Mouse (Mus musculus): ENCODE results near the gene Akap2.

Gene Akap2

DNA sequence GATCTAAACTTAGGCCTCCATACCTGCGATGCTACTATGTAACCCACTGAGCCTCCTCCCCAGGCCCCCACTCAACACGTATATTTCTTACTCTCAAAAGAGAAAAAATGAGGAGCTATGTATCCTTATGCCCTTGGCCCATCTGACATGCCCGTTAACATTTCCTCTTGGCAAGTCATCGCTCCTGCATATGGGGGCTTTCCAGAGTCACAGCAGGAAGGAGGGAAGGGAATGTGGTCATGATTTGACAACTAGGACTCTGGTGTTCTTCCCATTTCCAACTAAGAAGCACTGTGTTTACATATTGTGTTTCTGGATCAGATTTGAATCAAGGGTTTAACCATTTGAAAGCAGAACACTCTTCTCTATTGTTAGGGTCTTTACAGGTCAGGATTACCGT lies 15.9 kb upstream of the Akap2 start:
- no peak for DNase-seq (ENCODE audit: low read depth, low spot score)

GRCm38 (mm10) chr4:57703574-57704470 lies 13.6 kb upstream of the Akap2 start:
- DNase-seq (ENCODE audit: low read depth, low spot score), result no peak

DNA sequence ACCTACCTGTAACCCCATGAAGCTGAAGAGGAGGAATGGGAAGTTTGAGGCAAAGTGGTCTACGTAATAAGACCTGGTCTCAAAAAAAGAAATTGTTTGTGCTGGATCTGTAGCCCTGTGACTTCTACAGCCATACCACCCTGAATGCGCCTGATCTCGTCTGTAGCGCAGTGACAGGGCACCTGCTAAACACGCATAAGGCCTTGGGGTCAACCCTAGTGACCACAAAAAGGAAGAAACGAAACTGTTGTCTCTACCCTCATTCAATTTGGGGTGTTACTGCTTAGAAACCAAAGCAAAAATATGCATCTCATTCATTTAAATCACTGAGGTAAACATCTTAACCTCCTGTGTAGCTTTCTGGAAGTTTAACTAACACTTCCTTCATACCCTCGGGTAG lies 12.9 kb upstream of the Akap2 start:
- no peak for DNase-seq (ENCODE audit: low read depth, low spot score)

GRCm38 (mm10) chr4:57715849-57716248 lies 1.6 kb upstream of the Akap2 start:
- DNase-seq (ENCODE audit: low read depth, low spot score), result no peak

- DNase-seq (ENCODE audit: low read depth, low spot score), result no peak
Measured at GRCm38 (mm10) chr4:57716735-57717134, 722 bp upstream of the Akap2 start.

DNA sequence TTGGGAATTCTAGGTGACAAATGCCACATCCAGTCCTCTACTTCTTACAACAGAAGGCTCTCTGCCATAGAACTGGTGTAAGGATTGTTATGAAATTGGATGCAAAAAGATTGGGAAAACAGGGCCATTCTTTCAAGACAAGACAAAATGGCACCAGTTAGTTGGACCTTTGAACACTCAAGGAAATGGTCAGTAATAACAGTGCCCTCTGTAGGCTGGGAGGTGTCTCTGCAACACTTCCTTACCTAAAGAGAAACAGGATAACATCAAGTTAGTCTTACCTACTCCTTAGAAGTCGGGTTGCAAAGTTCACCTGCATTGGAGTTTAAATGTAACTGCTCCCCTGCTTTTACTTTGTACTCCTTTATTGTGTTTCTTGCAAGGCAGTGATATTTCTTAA lies 1.9 kb downstream of the Akap2 start:
- peak; percentile 75 for DNase-seq (ENCODE audit: low read depth, low spot score)

DNA sequence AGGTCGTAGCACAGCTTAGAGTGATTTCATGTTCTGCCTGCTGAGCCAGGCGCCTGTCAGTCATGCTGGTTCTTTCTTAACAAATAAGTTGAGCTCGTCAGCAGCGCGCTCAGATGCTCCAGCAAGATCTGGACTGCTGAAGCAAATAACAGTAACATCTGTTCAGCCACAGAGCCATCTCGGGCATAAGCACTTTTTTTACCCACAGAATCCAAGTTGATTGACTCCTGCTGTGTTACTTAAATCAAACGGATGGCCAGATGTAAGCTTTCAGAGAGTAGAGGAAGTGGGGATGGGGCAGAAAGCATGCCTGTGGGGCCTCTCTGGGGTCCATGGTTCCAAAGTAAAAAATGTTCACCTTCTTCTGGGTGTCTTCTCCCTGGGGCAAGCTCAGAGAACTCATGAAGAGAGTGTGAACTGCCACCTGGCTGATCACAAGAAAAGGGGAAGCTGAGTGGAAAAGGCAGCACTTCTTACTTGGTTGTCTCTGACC lies 3.5 kb downstream of the Akap2 start:
- peak; percentile 61 for DNase-seq (ENCODE audit: low read depth, low spot score)

DNA sequence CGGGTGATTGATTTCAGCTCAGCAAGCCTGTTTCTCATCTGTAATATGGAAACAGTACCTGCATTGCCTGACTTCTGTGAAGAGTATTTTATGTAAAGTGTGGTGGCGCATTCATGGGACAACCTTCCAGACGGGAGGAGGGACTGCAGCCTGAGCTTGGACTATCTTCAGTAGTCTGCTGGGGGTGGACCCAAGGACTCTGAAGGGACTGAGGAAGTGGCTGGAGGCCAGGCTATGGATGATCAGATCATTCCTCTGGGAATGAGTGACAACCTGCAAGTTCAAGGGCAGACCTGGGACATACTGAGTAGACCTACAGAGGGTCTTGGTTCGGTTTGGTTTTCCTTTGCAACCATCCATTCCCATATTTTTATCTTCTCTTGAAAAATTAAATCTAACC lies 4.8 kb downstream of the Akap2 start:
- no peak for DNase-seq (ENCODE audit: low read depth, low spot score)

GRCm38 (mm10) chr4:57723659-57724058 lies 6.2 kb downstream of the Akap2 start:
- peak; percentile 67 for DNase-seq (ENCODE audit: low read depth, low spot score)

DNA sequence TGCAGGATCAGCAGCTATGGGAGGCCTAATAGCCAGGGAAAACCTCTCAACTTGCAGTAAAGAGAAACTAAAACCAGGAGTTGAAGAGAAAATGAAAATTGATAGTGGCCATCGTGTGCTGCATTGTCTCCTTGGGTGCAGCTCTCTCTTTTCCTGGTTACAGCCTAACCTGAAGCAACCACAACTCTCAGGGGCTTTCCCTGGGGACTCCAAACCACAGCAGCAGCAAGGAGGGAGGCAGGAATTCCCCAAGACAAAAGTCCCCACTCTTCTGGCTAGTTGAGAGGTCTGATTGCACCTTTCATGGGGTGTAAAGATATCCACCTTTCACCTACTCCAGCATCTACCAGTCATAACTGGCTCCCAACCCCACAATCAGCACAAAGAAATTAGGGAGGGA lies 8.1 kb downstream of the Akap2 start:
- no peak for DNase-seq (ENCODE audit: low read depth, low spot score)

DNA sequence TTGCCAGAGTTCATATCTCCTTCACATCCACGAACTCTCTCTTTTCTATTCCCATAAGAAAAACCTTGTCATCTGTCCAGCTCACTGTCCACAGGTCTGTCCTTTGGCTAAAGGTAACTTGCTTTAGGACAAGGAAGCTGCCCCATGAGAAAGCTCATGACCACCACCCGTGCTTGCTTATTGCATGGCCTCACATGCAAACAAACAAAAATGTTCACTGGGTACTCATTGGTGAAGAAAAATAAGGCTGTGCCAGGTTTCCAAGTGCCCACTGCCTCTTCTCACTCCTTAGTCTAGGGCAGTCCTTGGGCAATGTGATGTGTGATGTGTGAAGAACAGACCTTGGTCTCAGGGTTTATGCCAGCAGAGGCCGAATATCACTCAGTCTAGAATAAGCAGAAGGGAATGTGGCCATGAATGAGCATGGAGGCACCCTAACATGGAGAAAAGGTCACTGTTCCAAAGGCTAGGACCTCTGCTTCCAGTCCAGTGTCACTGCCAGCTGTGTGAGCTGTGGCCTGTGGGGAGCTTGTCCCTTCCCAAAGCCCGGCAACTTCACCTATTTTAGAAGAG lies 11.2 kb downstream of the Akap2 start:
- no peak for DNase-seq (ENCODE audit: low read depth, low spot score)

GRCm38 (mm10) chr4:57730047-57730446 lies 12.6 kb downstream of the Akap2 start:
- DNase-seq (ENCODE audit: low read depth, low spot score), result no peak

GRCm38 (mm10) chr4:57730801-57731598 lies 13.5 kb downstream of the Akap2 start:
- no peak for DNase-seq (ENCODE audit: low read depth, low spot score)

- no peak for DNase-seq (ENCODE audit: low read depth, low spot score)
Measured at GRCm38 (mm10) chr4:57732351-57732750, 14.9 kb downstream of the Akap2 start.

- no peak for DNase-seq (ENCODE audit: low read depth, low spot score)
Measured at GRCm38 (mm10) chr4:57733445-57733844, 16.0 kb downstream of the Akap2 start.

- no peak for DNase-seq (ENCODE audit: low read depth, low spot score)
Measured at GRCm38 (mm10) chr4:57735426-57735825, 18.0 kb downstream of the Akap2 start.

- DNase-seq (ENCODE audit: low read depth, low spot score), result no peak
Measured at GRCm38 (mm10) chr4:57738856-57739552, 21.5 kb downstream of the Akap2 start.

- no peak for DNase-seq (ENCODE audit: low read depth, low spot score)
Measured at GRCm38 (mm10) chr4:57743325-57743929, 26.0 kb downstream of the Akap2 start.

GRCm38 (mm10) chr4:57750651-57751050 lies 33.2 kb downstream of the Akap2 start:
- DNase-seq (ENCODE audit: low read depth, low spot score), result no peak

- no peak for DNase-seq (ENCODE audit: low read depth, low spot score)
Measured at GRCm38 (mm10) chr4:57751054-57751453, 33.6 kb downstream of the Akap2 start.

DNA sequence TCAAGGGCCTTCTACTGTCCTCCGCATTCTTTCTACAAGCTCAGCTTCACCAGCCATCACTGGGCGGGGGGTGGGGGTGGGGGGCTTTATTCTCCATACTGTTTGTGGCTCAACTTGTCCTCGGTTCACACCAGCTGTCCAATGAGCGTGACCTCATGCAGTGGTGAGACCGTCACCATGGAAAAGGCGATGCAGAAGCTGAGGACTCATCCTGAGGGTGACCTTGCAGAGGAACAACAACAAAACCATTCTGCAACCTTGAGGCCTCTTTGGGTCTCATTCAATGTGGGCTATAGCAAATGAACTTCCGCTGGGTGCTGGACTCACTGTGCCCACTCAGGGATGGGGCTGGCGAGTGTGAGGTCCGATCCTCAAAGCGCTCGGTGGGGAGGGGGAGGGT lies 34.1 kb downstream of the Akap2 start:
- DNase-seq (ENCODE audit: low read depth, low spot score), result peak; percentile 38

Measured in R1 (cell line).